Mouse (Mus musculus) erythroblast, embryonic 14.5 days (primary cell): Measurements from ENCODE around the gene Tenm2.

Experiments
- GATA1 ChIP-seq: IDR thresholded peaks from 2 replicates; pipeline ENCODE4 v1.6.1; 2012; ENCODE audit warnings: low read length, inconsistent platforms, mixed read lengths
- TAL1 ChIP-seq: IDR thresholded peaks from 3 replicates; pipeline ENCODE4 v1.6.1; 2012; ENCODE audit warnings: low read length, inconsistent platforms, mixed read lengths

GRCm38 (mm10) chr11:36902302-36902701, 333.5 kb downstream of the Tenm2 start:
- TF ChIP-seq GATA1 (no peak), TAL1 (no peak)
